Mouse (Mus musculus) olfactory bulb, adult 2 months (tissue): ENCODE results near the gene Pcf11. TPM values are rescaled to one million over a fixed set of nuclear protein-coding genes. Genes with fewer than 3 reads are reported as not detected.

Source experiments
- H3K27ac ChIP-seq: fragments of 200-500 bp; 2 replicates; pipeline ENCODE4 v1.5.1; 2012; ENCODE audit warnings: low read depth, low read length; ENCODE audit not compliant: insufficient read depth
- H3K4me1 ChIP-seq: fragments of 200-500 bp; 2 replicates; pipeline ENCODE4 v1.6.1; 2012; ENCODE audit warnings: low read length; ENCODE audit not compliant: control insufficient read depth, insufficient read depth
- H3K4me3 ChIP-seq: fragments of 200-500 bp; 2 replicates; pipeline ENCODE4 v1.5.1; 2012; ENCODE audit warnings: mild to moderate bottlenecking, low read depth, low read length, moderate library complexity; ENCODE audit not compliant: insufficient read depth
- CTCF ChIP-seq: fragments of 200-500 bp; IDR thresholded peaks from 2 replicates; pipeline ENCODE4 v1.5.1; 2012; ENCODE audit warnings: low read depth, mild to moderate bottlenecking, low read length, moderate library complexity; ENCODE audit not compliant: insufficient read depth
- POLR2A ChIP-seq: fragments of 200-500 bp; IDR thresholded peaks from 2 replicates; pipeline ENCODE4 v1.6.1; 2012; ENCODE audit warnings: mild to moderate bottlenecking, low read depth, low read length, moderate library complexity; ENCODE audit not compliant: insufficient read depth
- WGBS: fragments of 180-500 bp; shearing (Covaris S2); methylation state at CpG from one replicate; pipeline ENCODE4 v1.1.7; 2018; 5-methylcytosine and 5-hydroxymethylcytosine counted together
- polyA plus RNA-seq: library from polyadenylated mRNA; stranded (reverse); fragments of >200 nt; gene quantifications from 2 replicates; pipeline ENCODE4 v1.2.4, GENCODE M21; 2012; ENCODE audit warnings: low replicate concordance; ENCODE audit not compliant: missing spikeins, insufficient read depth, insufficient read length

Pcf11 gene
- polyA plus RNA-seq, 1 experiment, result 50.6 TPM

DNA sequence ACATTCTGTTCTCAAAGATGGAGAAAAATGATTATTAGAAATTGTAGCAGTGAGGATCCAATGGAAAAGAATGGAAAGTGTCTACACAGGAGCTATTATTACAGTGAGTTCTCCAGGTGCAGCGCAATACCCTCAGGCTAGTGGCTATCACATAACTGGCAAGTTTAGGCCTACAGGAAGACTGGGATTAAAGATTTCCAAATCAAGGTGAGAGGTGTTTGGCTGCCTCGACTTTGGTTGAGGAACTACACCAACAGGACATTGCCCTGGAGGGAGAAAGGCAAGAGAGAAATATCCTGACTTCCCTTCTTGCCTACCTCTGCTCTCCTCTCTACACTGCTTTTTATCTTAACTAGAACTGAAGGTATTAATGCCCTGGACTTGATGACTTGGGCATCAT lies 19.4 kb upstream of the Pcf11 start:
- WGBS, result 90% methylated on average over 2 of the region's 2 CpGs
- TF ChIP-seq POLR2A (no peak), CTCF (no peak)
- no peak overlapping the region for H3K4me3 ChIP-seq
- no peaks in the 10 kb centered on the region for H3K4me1 ChIP-seq
- H3K27ac ChIP-seq, result no peak overlapping the region

DNA sequence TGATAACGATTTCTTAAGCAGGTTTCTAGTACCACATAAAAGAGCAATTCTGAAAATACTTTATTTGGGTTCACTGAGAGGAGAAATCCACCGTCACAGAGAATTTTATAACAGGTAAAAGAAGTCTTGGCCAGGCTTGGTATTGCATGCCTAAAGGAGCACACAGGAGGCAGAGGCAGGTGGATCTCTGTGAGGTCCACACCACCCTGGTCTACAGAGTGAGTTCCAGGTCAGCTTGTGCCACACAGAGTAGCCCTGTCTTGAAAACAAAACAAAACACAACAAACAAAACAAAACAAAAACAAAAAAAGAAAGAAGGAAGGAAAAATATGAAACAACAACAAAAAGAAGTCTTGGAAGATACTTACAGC lies 18.6 kb upstream of the Pcf11 start:
- no peak for TF ChIP-seq CTCF
- no peak for TF ChIP-seq POLR2A
- WGBS, result 81% methylated on average over 2 of the region's 2 CpGs
- no peaks in the 10 kb centered on the region for H3K4me1 ChIP-seq
- H3K4me3 ChIP-seq, result no peak overlapping the region
- H3K27ac ChIP-seq, result no peak overlapping the region

DNA sequence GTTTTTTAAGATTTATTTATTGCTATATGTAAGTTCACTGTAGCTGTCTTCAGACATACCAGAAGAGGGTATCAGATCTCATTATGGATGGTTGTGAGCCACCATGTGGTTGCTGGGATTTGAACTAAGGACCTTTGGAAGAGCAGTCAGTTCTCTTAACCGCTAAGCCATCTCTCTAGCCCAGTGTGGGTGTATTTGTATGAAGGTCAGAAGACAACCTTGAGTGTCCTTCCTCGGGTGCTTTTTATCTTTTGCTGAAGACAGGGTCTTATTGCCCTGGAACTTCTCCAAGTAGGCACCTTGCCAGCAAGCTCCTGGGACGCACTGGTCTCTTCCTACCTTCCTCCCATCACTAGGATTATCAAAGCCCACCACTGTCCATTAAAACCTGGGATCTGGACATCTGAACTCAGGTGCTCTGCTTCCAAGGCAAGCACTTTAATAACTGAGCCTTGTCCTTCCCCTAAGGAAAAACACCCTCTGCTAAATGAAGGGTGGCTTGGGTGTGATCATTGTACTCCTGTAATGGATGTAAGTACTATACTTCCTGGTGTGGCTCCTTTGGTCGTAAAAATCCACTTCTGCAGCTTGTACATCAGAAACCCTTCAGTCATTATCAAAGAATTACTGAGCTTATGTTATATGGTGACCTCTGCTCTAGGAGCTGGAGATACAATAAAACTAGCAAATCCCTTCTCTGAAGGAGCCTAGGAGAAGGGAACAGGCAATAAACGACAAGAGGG lies 18.0 kb upstream of the Pcf11 start:
- H3K4me1 ChIP-seq, result no peaks in the 10 kb centered on the region

DNA sequence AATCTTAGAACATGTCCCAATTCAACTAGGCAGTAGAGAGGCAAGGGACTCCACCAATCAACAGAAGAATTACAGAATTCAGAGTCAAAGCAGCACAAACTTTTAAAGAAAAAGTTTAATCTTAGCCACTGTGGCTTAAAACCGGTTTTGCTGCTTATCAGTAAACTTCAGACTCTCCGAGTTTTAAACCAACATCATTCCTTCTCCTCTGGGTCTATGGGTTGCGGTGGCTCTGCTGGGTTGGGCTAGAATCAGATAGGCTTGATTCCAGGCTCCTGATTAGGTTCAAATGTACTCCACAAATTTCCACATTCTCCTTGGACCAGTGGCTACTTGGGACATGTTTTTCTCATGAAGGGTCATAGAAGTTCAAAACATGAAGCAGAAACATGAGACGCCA lies 7.6 kb upstream of the Pcf11 start:
- no peaks in the 10 kb centered on the region for H3K4me1 ChIP-seq
- no peak overlapping the region for H3K4me3 ChIP-seq
- 85% methylated on average over 4 of the region's 4 CpGs for WGBS
- TF ChIP-seq POLR2A (no peak), CTCF (no peak)
- no peak overlapping the region for H3K27ac ChIP-seq

More for the DNA sequence above, 18.0 kb upstream of the Pcf11 start:
- H3K27ac ChIP-seq, result no peak overlapping the region
- WGBS, result 71% methylated on average over 5 of the region's 5 CpGs
- TF ChIP-seq CTCF (no peak), POLR2A (no peak)
- H3K4me3 ChIP-seq, result no peak overlapping the region

DNA sequence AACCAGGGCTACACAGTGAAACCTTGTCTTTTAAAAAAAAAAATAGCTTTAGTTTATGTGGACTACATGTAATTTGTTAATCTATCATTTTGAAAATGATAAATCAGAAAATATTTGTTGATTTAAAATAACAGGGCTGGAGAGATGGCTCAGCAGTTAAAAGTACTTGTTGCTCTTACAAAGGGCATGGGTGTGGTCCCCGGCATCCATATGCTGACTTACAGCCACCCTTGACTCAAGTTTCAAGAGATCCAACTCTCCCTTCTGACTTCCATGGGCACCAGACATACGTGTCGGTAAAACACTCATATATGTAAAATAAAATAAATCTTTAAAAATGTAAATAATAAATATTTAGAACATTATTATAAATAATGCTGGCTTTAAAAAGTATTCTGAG lies 5.4 kb upstream of the Pcf11 start:
- Histone ChIP-seq H3K4me3 (no peak overlapping the region), H3K27ac (no peak overlapping the region), H3K4me1 (no peaks in the 10 kb centered on the region)
- 92% methylated on average over 3 of the region's 3 CpGs for WGBS
- no peak for TF ChIP-seq POLR2A

DNA sequence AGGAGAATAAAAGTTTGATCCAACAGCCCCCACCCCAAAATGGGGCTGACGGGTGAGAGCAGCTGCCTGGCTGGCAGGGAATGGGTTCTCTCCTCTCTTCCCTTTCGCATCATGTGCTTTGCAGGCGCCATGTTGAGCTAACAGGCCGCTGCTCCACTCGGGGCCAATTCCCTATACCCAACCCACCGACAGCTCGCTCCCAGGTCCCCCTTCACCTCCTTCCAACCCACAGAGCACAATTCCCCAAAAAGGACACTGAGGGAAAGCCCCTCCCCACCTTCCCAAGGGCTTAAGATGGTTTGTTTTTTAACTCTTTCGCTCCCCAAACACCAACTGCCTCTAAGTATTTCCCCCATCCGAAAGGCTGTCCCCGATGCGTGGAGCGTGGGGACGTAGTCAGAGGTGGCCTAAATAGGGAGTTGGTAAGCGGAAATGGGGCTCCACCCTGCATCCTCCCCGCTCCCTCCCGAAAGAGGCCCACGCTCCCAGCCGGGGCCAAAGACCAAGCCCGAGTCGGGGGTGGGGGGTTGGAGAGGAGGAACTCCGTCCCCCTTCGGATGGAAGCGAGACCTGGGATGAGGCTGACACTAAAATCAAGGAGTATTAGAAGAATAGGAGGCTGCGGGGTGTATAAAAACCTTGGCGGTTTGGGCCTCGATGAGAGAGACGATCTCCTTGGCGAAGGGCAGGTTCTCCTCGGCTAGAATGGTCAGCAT lies 785 bp downstream of the Pcf11 start:
- Histone ChIP-seq H3K4me1 (0 out of 2 replicates have a peak, but pooled peaks cover 3% of the 10 kb centered on the region), H3K4me3 (peak overlapping the region; percentile 94), H3K27ac (peak overlapping the region; percentile 90)
- WGBS, result under 1% methylated on average over 29 of the region's 29 CpGs
- TF ChIP-seq POLR2A (no peak), CTCF (no peak)

DNA sequence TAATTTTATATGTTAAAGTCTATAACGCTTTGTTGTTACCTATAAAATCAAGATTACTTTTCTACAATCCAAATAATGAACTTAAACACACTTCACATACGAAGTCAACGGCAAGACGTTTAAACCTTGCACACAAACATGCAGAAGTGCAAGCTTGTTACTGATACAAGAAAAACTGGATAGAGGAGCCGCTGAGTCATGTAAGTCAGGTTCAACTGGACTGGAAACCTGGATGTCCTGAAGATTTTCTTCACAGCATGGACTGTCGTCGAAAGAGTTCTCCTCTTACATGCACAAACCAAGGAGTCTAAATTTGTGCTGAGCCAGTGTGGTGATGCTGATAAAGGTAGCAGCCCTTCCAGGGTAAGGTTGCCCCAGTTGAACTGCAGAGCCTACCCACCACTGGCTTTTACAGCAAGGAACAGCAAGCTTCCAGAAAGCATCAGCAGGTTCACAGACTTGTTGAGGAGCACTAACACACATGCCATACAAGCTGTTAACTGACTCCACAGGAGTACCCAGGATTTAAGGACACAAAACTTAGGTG lies 3.4 kb downstream of the Pcf11 start:
- no peak for TF ChIP-seq POLR2A
- no peak for TF ChIP-seq CTCF
- WGBS, result 51% methylated on average over 7 of the region's 7 CpGs
- H3K4me3 ChIP-seq, result no peak overlapping the region
- H3K4me1 ChIP-seq, result 0 out of 2 replicates have a peak, but pooled peaks cover 3% of the 10 kb centered on the region
- no peak overlapping the region for H3K27ac ChIP-seq

DNA sequence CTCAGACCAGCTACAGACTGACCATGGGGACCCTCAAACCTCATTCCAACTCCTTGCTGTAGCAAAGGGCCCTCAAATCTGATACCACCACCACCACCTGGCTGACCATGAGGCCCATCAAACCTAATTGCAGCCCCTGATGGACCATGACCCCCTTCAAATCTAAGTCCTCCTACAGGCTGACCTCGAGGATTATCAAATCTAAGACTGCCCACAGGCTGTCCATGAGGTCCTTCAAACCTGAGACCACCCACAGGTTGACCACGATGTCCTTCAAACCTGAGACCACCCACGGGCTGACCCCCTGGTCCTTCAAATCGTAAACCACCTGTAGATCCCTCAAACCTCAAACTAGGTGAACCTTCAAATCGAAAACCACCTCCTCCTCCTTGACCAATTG lies 11.7 kb downstream of the Pcf11 start:
- WGBS, result 97% methylated on average over 5 of the region's 5 CpGs
- no peak overlapping the region for H3K4me3 ChIP-seq
- no peak overlapping the region for H3K27ac ChIP-seq
- no peak for TF ChIP-seq POLR2A
- no peak for TF ChIP-seq CTCF
- peaks cover 2% of the 10 kb centered on the region; the same call in 1 of the 2 replicates for H3K4me1 ChIP-seq

DNA sequence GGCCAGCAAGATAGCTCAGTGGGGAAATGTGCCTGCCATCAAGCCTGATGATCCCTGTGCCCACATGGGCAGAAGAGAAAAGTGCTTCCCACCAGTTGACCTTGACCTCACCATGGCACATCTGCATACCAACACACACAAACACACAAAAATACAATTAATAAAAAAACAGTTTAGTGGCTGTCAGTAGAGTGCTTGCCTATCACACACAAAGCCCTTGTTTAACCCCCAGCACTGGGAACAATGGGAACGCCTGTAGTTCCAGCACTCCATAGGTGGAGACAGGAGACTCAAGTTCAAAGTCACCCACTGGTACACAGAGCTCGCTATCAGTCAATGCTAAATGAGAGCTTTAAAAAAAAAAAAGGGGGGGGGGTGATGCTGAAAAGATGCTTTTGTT lies 13.3 kb downstream of the Pcf11 start:
- Histone ChIP-seq H3K4me1 (peaks cover 2% of the 10 kb centered on the region; the same call in 1 of the 2 replicates), H3K27ac (no peak overlapping the region), H3K4me3 (no peak overlapping the region)
- TF ChIP-seq CTCF (no peak), POLR2A (no peak)
- WGBS, result 53% methylated on average over 2 of the region's 2 CpGs
